Mouse (Mus musculus) midbrain, embryonic 16.5 days (tissue): ENCODE measurements around the gene Rgn. TPM values are rescaled to one million over a fixed set of nuclear protein-coding genes. Genes with fewer than 3 reads are reported as not detected.

Experiments used
- ATAC-seq: fragments of 200-750 bp; cut with Nextera tagmentation; 2 replicates; pipeline ENCODE4 v1.8.0; 2017; ENCODE audit warnings: moderate TSS enrichment
- H3K27ac ChIP-seq: fragments of 300-500 bp; sonication (generic); 2 replicates; pipeline ENCODE4 v1.5.1; 2014; ENCODE audit warnings: mild to moderate bottlenecking, low read length, mixed read lengths
- H3K27me3 ChIP-seq: fragments of 300-500 bp; sonication (generic); 2 replicates; pipeline ENCODE4 v1.6.1; 2014; ENCODE audit warnings: low read depth, low read length, mixed read lengths; ENCODE audit not compliant: control insufficient read depth, insufficient read depth
- H3K36me3 ChIP-seq: fragments of 300-500 bp; sonication (generic); 2 replicates; pipeline ENCODE4 v1.6.1; 2014; ENCODE audit warnings: mild to moderate bottlenecking, low read length, moderate library complexity, mixed read lengths; ENCODE audit not compliant: control insufficient read depth, insufficient read depth
- H3K4me1 ChIP-seq: fragments of 300-500 bp; sonication (generic); 2 replicates; pipeline ENCODE4 v1.6.1; 2014; ENCODE audit warnings: mild to moderate bottlenecking, low read length, mixed read lengths; ENCODE audit not compliant: control insufficient read depth, insufficient read depth
- H3K4me2 ChIP-seq: fragments of 300-500 bp; sonication (generic); 2 replicates; pipeline ENCODE4 v1.6.1; 2014; ENCODE audit warnings: mild to moderate bottlenecking, low read length, mixed read lengths
- H3K4me3 ChIP-seq: fragments of 300-500 bp; sonication (generic); 2 replicates; pipeline ENCODE4 v1.5.1; 2014; ENCODE audit warnings: low read depth, mild to moderate bottlenecking, low read length, moderate library complexity, mixed read lengths
- H3K9ac ChIP-seq: fragments of 300-500 bp; sonication (generic); 2 replicates; pipeline ENCODE4 v1.6.1; 2014; ENCODE audit warnings: low read depth, low read length, mixed read lengths
- H3K9me3 ChIP-seq: fragments of 300-500 bp; sonication (generic); replicated peaks from 2 replicates; pipeline ENCODE4 v1.6.1; 2014; ENCODE audit warnings: mild to moderate bottlenecking, low read length, mixed read lengths; ENCODE audit not compliant: control insufficient read depth, poor library complexity, severe bottlenecking
- WGBS: fragments of 180-500 bp; shearing (Covaris S2); extraction: QIAGEN DNeasy Blood & Tissue Kit; methylation state at CpG from one replicate; pipeline ENCODE4 v1.1.7; 2014; 5-methylcytosine and 5-hydroxymethylcytosine counted together
- polyA plus RNA-seq: library from polyadenylated mRNA; unstranded; fragments of >200 nt; fragmentation: Nextera tagmentation; extraction: Ambion mirVana; gene quantifications from 2 replicates; pipeline ENCODE4 v1.2.1, GENCODE M21; 2015

Rgn gene
- polyA plus RNA-seq, 1 experiment from 2014 or later, result 0.82 TPM

DNA sequence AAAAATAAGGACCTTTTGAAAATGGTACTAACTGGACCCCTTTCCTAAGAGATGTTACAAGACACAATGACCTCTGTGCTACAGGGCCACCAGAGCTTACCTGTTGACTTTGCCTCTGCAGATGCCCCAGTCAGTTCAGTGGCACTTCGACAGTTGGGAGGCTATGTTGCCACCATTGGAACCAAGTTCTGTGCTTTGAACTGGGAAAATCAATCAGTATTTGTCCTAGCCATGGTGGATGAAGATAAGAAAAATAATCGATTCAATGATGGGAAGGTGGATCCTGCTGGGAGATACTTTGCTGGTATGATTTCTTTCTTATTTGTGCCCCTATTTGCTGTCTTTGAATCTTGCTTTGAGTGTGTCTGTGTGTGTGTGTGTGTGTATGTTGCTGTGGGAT is 2.6 kb downstream of the Rgn start:
- Histone ChIP-seq H3K9ac (no peak overlapping the region), H3K4me3 (no peak overlapping the region), H3K27me3 (no peaks in the 10 kb centered on the region), H3K4me1 (no peaks in the 10 kb centered on the region; the same call in 1 of the 2 replicates), H3K36me3 (no peaks in the 10 kb centered on the region), H3K27ac (no peak overlapping the region), H3K9me3 (no peaks in the 10 kb centered on the region), H3K4me2 (no peak overlapping the region)
- ATAC-seq, result no peak
- 87% methylated on average over 2 of the region's 2 CpGs for WGBS

DNA sequence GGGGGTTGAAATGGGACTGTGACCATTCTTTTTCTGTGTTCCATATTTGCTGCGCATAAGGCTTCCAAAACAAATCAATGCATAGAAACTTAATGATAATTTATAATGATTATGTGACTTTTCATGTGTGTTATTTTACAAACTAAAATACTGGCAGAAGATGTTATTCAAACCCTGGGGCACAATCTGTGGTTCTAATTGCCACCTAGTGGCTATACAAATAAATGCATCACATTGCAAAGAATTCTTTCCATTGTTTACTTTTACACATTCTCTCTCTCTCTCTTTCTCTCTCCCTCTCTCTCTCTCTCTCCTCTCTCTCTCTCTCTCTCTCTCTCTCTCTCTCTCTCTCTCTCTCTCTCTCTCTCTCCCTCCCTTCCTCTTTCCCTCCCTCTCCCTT is 12.3 kb downstream of the Rgn start:
- Histone ChIP-seq H3K4me2 (no peak overlapping the region), H3K27ac (no peak overlapping the region), H3K9me3 (no peaks in the 10 kb centered on the region), H3K9ac (no peak overlapping the region), H3K4me1 (no peaks in the 10 kb centered on the region), H3K4me3 (no peak overlapping the region), H3K36me3 (no peaks in the 10 kb centered on the region), H3K27me3 (no peaks in the 10 kb centered on the region)
- 53% methylated on average over 1 of the region's 1 CpGs for WGBS
- no peak for ATAC-seq

DNA sequence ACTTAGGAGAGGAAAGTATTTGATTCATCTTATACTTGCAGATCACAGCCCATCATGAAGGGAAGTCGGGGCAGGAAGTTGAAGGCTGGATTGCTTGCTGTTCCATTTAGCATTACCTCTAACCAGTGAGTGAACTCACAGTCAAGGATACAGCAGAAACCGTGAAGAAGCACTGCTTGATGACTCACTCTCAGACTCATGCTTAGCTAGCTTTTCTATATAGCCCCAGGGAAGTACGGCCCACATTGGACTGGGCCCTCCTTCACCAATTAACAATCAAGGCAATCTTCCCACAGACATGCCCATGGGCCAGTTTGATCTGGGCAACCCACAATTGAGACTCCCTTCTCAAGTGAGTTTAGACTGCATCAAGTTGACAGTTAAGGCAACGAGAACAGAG is 14.4 kb downstream of the Rgn start:
- no peaks in the 10 kb centered on the region for H3K9me3 ChIP-seq
- 70% methylated on average over 4 of the region's 4 CpGs for WGBS
- ATAC-seq, result no peak

DNA sequence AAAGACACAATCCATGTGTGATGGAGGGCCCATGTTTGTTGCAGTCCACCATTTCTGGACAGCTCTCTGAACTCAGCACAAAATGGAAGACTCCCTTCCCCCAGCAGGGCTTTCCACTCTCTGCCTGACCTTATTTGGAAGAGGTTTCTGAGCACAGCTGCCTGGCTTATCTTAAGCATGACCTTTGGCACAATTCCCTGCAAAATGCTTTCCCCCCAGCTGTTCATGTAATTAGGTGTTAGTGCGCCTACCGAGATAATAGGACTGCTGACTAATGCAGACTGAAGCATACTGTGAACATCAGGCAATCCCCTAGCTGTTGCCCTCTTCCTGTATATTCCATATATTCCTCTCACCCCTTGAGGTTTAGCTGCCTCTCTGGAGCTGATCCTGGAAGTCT is 21.4 kb downstream of the Rgn start:
- Histone ChIP-seq H3K36me3 (no peaks in the 10 kb centered on the region), H3K27ac (no peak overlapping the region), H3K9me3 (no peaks in the 10 kb centered on the region), H3K4me1 (no peaks in the 10 kb centered on the region), H3K9ac (no peak overlapping the region), H3K27me3 (no peaks in the 10 kb centered on the region), H3K4me2 (no peak overlapping the region), H3K4me3 (no peak overlapping the region)
- 50% methylated on average over 2 of the region's 2 CpGs for whole genome bisulfite sequencing
- ATAC-seq, result no peak

More for the DNA sequence above, 14.4 kb downstream of the Rgn start:
- no peaks in the 10 kb centered on the region for H3K4me1 ChIP-seq
- no peak overlapping the region for H3K9ac ChIP-seq
- no peak overlapping the region for H3K4me2 ChIP-seq
- no peaks in the 10 kb centered on the region for H3K27me3 ChIP-seq
- no peak overlapping the region for H3K4me3 ChIP-seq
- H3K27ac ChIP-seq, result no peak overlapping the region
- H3K36me3 ChIP-seq, result no peaks in the 10 kb centered on the region

DNA sequence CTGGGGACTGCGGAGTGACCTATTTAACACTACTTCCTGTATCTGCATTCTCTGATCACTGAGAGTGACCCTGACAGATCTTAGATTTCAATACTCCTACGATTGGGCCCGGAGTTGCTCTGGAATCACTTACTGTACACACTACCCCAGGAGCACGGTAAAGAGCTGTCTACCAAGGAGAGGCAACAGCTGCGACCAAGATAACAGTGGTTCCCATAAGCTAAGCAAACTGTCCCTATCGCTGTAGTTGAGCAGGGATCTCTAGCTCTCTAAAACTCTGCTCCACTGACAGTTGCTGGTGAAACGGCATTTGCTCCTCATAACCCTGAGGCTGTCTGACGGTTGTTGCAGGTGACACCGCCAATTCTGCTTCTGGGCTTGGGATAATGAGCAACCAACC is 23.1 kb downstream of the Rgn start:
- Histone ChIP-seq H3K4me2 (no peak overlapping the region), H3K27ac (no peak overlapping the region), H3K9ac (no peak overlapping the region), H3K36me3 (no peaks in the 10 kb centered on the region), H3K27me3 (no peaks in the 10 kb centered on the region), H3K4me1 (no peaks in the 10 kb centered on the region), H3K4me3 (no peak overlapping the region), H3K9me3 (no peaks in the 10 kb centered on the region)
- WGBS, result 81% methylated on average over 9 of the region's 9 CpGs
- no peak for ATAC-seq

DNA sequence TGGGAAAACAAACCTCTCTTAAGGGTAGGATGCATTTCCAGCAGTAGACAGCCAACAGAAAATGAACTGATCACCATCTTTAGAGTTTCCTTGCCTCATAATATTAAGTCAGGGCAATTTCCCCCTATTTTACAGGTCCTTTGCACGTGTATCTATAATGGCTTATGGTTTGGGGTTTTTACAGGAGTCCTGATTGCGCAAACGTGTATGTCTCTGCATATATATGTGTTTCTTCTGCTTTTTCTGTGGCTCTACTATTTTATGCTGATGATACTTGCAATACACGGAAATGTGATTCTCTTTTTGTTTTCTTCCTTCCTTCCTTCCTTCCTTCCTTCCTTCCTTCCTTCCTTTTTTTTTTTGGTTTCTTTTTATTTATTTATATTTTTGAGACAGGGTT is 24.3 kb downstream of the Rgn start:
- H3K4me2 ChIP-seq, result no peak overlapping the region
- H3K4me1 ChIP-seq, result no peaks in the 10 kb centered on the region
- no peaks in the 10 kb centered on the region for H3K36me3 ChIP-seq
- H3K27ac ChIP-seq, result no peak overlapping the region
- H3K4me3 ChIP-seq, result no peak overlapping the region
- no peaks in the 10 kb centered on the region for H3K27me3 ChIP-seq
- no peaks in the 10 kb centered on the region for H3K9me3 ChIP-seq
- 85% methylated on average over 4 of the region's 4 CpGs for WGBS
- ATAC-seq, result no peak
- no peak overlapping the region for H3K9ac ChIP-seq

DNA sequence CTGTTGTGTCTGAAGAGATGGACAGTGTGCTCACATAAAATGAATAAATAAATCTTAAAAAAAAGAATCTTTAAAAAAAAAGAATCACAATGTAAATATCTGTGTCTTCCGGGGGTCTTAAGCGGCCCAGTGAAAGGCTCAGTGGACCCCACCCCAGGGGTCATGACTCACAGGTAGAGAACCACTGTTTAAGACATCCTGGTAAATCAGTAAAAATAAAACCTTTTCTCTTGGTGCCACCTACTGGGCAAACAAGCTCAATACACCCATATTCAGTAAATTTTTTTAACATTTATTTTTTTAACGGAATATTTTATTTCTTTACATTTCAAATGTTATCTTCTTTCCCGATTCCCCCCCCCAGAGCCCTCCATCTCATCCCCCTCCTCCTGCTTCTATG is 38.4 kb downstream of the Rgn start:
- WGBS, result 13% methylated on average over 4 of the region's 4 CpGs
- Histone ChIP-seq H3K27me3 (no peaks in the 10 kb centered on the region), H3K27ac (no peak overlapping the region), H3K4me1 (no peaks in the 10 kb centered on the region), H3K9ac (no peak overlapping the region), H3K4me3 (no peak overlapping the region), H3K4me2 (no peak overlapping the region), H3K36me3 (no peaks in the 10 kb centered on the region), H3K9me3 (no peaks in the 10 kb centered on the region)
- ATAC-seq, result no peak

DNA sequence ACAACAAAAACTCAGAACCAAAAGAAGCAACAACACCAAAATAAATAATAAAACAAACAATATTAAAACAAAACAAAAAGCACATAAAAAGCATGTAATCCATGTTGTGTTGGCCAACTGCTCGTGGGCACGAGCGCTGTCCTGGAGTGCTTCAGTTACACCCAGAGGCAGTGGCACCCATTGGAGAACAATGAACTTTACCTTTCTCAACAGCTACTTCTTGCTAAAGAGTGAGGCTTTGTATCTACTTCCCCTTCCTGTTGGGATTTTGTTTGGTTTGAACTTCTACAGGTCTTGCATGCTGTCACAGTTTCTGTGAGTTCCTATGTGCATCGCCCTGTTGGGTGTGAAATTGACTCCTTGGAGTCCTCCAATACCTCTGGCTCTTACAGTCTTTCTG is 58.9 kb downstream of the Rgn start:
- 88% methylated on average over 4 of the region's 4 CpGs for WGBS
- Histone ChIP-seq H3K4me3 (no peak overlapping the region), H3K4me1 (no peaks in the 10 kb centered on the region), H3K4me2 (no peak overlapping the region), H3K27me3 (no peaks in the 10 kb centered on the region), H3K9ac (no peak overlapping the region), H3K36me3 (no peaks in the 10 kb centered on the region), H3K27ac (no peak overlapping the region), H3K9me3 (no peaks in the 10 kb centered on the region)
- no peak for ATAC-seq
